In the genomic region with DNA sequence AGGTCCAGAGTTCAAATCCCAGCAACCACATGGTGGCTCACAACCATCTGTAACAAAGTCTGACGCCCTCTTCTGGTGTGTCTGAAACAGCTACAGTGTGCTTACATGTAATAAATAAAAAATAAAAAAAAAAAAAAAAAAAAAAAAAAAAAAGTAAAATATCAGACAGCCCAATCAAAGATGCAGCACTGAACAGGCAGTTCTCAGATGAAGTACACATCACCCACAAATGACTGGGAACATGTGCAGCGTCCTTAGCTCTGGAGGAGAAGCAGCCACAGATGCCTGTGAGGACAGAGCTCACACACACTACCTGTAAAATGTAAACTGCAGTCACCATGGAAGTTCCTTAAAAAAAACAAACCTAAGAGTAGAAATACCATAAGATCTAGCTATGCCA, we compare ENCODE assay signal across 22 mouse cellular contexts.
DNase-seq lines count a peak whose midpoint lies in the region; ATAC-seq and TF ChIP-seq lines count a peak whose summit lies in the region.
"Had no signal": no experiment of that assay in that cellular context is flagged by ENCODE, and none has a peak within 500 bp of the region (broad histone marks: within the 10 kb centered on the region; RNA-seq: fewer than 3 reads in every experiment).

No protein-coding gene starts in this region.

- peak; percentile 33; the same call in 1 of the 2 replicates for TF ChIP-seq CTCF in layer of hippocampus, adult 2 months (conservative IDR thresholded peaks at IDR 0.05)

- no peak overlapping the region for H3K27ac ChIP-seq in layer of hippocampus, adult 2 months
- H3K27ac ChIP-seq: embryonic facial prominence, embryonic 10.5 days; embryonic facial prominence, embryonic 12.5 days; forebrain, embryonic 13.5 days; forebrain, embryonic 15.5 days had no signal

- H3K4me3 ChIP-seq in layer of hippocampus, adult 2 months, result no peak overlapping the region
- H3K4me3 ChIP-seq: embryonic facial prominence, embryonic 10.5 days; embryonic facial prominence, embryonic 12.5 days; forebrain, embryonic 13.5 days; forebrain, embryonic 15.5 days had no signal

- no peak for ATAC-seq in megakaryocyte-erythroid progenitor cell, adult 5-6 weeks (replicated peaks; ENCODE audit: low FRiP score, low TSS enrichment, poor library complexity, severe bottlenecking)
- ATAC-seq: activated CD4-positive, CD25-positive, alpha-beta regulatory T cell, adult 4 months; CD4-positive, CD25-positive, alpha-beta regulatory T cell, adult 4 months; forebrain, embryonic 13.5 days; forebrain, embryonic 15.5 days; forebrain, postnatal 0 days; Patski had no signal

- peak; percentile 34 for DNase-seq in heart, adult 11 months
- DNase-seq in heart, adult 18-20 months, result no peak
- DNase-seq in layer of hippocampus, adult 2 months (ENCODE audit: low spot score in 2 of 2), result no peak
- no peak for DNase-seq in layer of hippocampus, adult 8-10 months (ENCODE audit: low spot score in 2 of 2)
- DNase-seq: adrenal gland, adult 8-10 months; adrenal gland, postnatal 14 days; adrenal gland, postnatal 36 days; B cell, adult 2 months; cerebellum, adult 11-12 months; cerebellum, adult 2 months; cerebellum, adult 9-10 months; cerebellum, postnatal 10 days; cerebellum, postnatal 25 days; forebrain, postnatal 0 days had no signal
